Mouse (Mus musculus): ENCODE measurements around the gene Zc3h14.

The Zc3h14 gene

DNA sequence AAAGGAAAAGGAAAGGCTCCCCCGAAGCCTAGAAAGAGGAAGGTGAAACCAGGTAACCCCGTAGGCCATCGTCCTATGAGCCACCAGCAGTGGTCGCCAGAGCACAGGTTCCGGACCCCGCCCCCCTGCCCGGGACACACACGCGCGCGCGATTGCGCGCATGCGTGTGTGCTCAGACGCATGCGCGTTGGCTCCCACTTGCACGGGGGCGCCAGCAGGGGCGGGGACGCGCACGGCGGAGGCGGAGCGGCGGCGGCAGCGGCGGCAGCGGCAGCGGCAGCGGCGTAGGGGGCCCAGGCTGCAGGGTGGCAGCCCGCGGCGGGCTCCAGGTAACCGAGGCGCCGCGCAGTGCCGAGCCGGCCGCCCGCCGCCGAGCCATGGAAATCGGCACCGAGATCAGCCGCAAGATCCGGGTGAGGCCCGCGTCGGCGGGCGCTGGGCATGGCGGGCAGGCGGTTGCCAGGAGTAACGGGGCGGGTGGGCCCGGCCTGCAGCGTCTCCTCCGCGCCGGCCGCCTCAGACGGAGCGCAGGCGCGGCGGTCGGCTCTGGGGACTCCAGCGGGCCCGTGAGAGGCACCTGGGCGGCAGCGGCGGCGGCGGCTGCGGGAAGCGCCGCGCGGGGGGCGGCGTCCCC is at the start of gene Zc3h14:
Zc3h14 (plus strand) TSS at position 219 of the 634 bp plus-strand sequence.
- in situ Hi-C loops (cut with MboI), result no loop called here

- in situ Hi-C loops (cut with MboI), result no loop called here
These were observed 49.6 kb upstream of the Zc3h14 start for GRCm38 (mm10) chr12:98697202-98697601.

DNA sequence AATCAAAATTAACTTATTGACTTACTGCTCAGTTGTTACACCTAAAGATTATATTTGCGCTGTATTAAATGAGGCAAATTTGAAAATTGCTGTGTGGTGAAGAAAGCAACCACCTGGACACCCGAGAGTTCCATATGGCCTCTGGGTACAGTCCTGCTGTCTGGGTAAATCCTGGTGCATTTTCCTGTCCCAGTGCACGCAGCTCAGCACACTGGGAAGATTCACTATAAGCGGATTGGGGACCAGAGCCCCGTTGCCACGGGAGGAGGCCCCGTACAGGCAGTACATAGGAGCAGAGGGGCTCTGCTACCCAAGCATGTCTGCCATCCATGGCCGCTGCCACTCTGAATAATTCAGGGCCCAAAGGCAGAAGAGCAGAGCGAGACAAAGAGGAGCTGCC is 45.2 kb upstream of the Zc3h14 start:
- in situ Hi-C loops (cut with MboI), result no loop called here

GRCm38 (mm10) chr12:98703554-98703953 is 43.2 kb upstream of the Zc3h14 start:
- in situ Hi-C loops (cut with MboI), result no loop called here

DNA sequence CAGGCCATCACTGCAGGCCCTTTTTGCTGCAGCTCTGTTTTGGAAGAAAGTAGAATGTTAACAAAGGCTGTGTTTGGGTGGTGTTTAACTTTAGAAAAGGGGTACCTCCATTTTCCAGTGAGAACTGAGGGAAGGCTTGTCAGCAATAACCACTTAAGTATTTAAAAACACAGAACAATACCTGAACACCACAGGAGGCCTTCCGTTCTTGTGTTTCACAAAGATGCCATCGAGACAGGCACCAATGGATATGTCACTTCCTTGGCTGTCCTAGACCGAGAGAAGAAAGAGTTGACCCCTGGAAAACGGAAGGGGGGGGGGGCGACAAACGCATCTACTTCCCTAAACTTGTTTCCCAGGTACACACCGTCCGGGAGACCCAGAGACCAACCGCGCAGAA is 42.8 kb upstream of the Zc3h14 start:
- in situ Hi-C loops (cut with MboI), result no loop called here

DNA sequence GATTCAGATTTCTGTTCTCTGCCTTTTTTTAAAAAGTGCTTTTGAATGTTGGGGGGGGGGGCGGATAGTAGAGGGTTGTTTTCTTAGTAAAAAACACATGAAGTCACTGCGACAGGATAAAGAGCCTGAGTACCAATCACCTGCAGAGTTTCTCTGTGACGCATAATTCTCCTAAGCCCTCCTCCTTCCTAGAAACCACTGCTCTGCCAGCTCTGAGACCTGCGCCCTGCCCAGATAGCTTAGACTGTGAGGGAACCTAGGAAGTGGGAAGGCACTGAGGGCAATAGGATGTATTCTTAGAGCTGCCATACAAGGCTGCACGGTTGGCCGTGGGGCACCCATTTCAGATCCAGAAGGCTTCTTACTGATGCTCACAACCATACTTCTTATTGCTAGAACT is 33.9 kb upstream of the Zc3h14 start:
- in situ Hi-C loops (cut with MboI), result no loop called here

- in situ Hi-C loops (cut with MboI), result no loop called here
These were observed 33.1 kb upstream of the Zc3h14 start for GRCm38 (mm10) chr12:98713621-98714103.

- in situ Hi-C loops (cut with MboI), result no loop called here
These were observed 32.0 kb upstream of the Zc3h14 start for GRCm38 (mm10) chr12:98714757-98715156.

DNA sequence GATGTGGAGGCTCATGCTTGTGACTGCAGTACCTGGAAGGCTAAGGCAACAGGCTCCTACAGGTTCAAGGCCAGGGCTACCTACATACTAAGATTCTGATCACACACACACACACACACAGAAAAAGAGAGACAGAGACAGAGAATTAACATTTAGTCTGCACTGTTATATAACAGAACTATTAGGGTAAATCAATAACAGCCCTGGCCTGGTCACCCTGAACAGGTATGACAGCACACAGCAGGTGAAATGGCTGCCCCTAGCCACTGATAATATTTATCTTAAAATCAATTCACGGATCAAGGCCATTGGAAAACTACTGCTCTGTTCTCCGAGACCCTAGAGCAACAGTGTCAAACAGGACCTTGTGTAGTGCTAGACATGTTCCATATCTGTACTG is 30.6 kb upstream of the Zc3h14 start:
- in situ Hi-C loops (cut with MboI), result no loop called here

- in situ Hi-C loops (cut with MboI), result no loop called here
These were observed 26.1 kb upstream of the Zc3h14 start for GRCm38 (mm10) chr12:98720628-98721027.

- in situ Hi-C loops (cut with MboI), result no loop called here
These were observed 25.7 kb upstream of the Zc3h14 start for GRCm38 (mm10) chr12:98721030-98721429.

DNA sequence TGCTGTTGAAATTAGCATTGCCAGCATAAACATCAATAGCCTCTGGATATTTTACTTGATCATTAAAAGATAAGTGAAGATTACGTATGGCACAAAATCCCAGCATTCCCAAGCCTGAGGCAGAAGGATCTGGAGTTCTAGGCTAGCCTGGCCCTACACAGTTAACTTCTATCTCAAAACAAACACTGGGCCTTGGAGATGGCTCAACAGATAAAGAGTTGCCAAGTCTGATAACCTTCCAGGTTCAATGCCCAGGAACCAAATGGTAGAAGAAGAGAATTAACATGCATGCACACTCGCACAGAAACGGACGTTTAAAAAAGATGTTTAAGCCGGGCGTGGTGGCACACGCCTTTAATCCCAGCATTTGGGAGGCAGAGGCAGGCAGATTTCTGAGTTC is 22.5 kb upstream of the Zc3h14 start:
- in situ Hi-C loops (cut with MboI), result no loop called here

DNA sequence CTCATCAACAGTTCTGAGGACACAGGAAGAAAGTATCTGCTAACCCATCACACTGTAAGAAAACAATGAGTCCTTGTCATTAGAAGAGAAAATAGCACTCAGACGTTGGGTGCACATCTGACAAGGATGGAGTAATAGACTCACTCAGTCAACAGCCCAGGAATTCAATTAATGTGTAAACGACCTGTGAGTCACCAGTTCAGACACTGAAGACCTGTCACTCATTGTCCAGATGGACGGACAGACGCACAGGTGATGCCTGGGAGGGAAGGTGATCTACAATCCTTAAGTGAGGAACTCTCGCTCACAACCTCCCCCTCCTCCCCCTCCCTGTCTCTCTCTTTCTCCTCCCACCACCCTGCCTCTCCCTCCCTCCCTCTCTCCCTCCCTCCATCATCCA is 21.8 kb upstream of the Zc3h14 start:
- in situ Hi-C loops (cut with MboI), result no loop called here

DNA sequence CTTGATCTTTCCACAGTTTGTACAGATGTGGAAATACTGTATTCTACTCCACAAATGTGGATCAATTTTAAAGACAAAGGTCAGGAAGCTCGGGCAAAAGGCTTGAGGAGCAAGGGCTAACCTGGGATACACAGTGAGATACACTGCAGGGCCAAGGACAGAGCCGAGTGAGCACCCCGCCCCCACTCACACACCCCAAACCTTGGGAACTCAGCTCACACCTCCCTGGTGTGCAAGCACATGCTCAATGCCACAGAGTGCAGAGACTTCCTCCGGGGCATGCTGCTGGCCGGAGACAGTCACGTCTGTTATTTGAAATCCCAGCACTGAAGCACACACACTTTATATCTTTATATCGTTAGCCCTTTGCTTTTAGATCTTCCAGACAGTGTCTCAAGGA is 20.7 kb upstream of the Zc3h14 start:
- in situ Hi-C loops (cut with MboI), result no loop called here

DNA sequence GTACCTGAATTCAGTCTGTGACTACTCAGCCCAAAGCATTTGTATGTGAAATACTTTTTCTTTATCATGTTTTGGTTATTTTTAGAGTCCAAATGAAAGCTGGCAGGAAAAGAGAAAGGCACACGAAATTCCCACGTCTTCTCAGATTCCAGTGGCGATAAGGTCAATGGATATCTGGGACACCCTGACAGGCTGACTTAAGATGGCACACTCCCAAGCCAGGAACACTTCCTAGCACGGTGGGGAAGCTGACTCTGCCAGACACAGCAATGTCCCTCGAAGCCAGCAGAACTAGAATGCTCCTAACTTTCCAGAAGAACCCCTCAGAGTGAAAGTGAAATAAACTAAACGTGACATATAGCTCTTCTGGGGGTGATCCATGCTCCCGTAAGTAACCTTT is 19.6 kb upstream of the Zc3h14 start:
- in situ Hi-C loops (cut with MboI), result no loop called here

- in situ Hi-C loops (cut with MboI), result no loop called here
These were observed 16.1 kb upstream of the Zc3h14 start for GRCm38 (mm10) chr12:98730682-98731081.

- in situ Hi-C loops (cut with MboI), result no loop called here
These were observed 13.6 kb upstream of the Zc3h14 start for GRCm38 (mm10) chr12:98733165-98733564.

GRCm38 (mm10) chr12:98733776-98734175 is 13.0 kb upstream of the Zc3h14 start:
- in situ Hi-C loops (cut with MboI), result no loop called here

DNA sequence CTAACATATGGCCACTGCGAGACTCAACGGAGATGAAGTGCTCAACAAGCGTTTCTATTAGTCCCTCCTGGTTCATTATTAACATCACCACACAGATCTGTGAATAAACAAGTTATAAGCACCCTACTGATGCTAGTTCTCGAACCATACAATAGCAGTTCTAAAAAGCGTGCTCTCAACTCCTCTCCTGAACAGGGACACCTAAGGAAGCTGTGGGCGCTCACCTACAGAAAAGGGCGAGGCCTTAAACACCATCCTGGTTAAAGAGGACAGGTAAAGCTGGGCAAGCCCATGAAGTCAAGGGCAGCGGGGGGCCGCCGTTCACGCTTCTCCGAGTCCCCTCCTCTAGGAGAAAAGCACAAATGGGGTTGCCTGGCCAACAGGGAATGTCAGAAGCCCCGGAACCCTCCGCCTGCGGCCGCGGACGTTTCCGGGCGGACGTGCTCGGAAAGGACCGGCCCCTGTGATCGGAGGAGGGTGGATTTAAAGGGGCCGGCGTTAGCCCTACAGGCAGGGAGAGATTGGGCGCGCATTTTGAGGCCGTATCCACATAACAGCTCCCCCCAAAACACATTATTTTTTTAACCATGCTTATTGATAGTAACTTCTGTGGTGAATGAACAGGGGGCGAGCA is 12.4 kb upstream of the Zc3h14 start:
- in situ Hi-C loops (cut with MboI), result no loop called here

DNA sequence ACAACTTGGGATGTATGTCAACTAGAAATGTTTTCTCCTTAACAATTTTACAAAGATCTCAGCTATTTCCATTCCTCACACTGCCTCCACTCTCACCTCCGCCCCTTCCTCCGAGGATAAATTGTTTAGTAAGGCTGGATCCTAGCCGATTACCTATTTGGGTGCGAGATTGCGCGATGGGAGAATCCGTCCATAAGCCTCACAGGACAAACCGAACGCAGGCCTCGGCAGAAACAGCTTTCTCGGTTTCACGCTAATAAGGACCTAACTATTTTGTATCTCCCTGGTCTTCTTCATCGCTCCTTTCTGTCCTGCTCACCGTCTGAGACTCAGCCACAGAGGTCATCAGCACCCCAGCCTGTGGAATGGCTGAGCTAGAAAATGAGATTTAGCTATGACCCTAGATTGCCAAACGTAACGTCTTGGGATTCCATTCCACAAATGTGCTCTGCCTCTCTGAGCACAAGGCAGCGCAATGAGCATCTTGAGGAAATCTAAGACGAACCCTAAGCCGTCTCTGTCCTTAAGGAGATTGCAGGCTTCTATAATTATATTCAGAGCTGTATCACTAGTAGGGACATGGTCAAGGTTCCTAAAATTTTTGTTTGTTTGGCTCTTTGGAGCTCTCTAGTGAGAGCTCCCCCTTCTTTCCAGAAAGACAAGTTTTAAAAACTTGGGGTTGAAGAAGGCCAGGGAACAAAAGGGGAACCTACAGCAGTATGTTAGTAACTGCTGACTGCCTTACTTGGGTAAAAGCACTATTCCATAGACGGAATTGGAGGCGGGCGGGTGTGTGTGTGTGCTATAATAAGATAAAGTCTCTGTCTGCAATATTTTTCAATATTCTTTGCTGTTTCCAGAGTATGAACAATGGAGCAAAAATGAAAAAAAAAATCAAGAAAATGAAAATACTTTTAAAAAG is 11.6 kb upstream of the Zc3h14 start:
- in situ Hi-C loops (cut with MboI), result no loop called here

- in situ Hi-C loops (cut with MboI), result no loop called here
These were observed 9.6 kb upstream of the Zc3h14 start, which contains the start of gene Ptpn21 for GRCm38 (mm10) chr12:98736951-98737800. Gene Ptpn21 (minus strand): TSS chr12:98737405.
